In genomic region chr9:43571086-43571485, GRCm38 (mm10) we compare ENCODE assay signal across 24 mouse cellular contexts.
DNase-seq lines count a peak whose midpoint lies in the region; TF ChIP-seq lines count a peak whose summit lies in the region.
"Had no signal": no experiment of that assay in that cellular context is flagged by ENCODE, and none has a peak within 500 bp of the region (broad histone marks: within the 10 kb centered on the region; RNA-seq: fewer than 3 reads in every experiment).

No protein-coding gene starts in this region.

- no peak overlapping the region for H3K4me3 ChIP-seq in kidney, adult 2 months (ENCODE audit: insufficient read depth, low read depth, low read length)
- H3K4me3 ChIP-seq: forebrain, embryonic 10.5 days; heart, embryonic 15.5 days; hindbrain, embryonic 15.5 days; left cerebral cortex, adult 2 months; limb, embryonic 10.5 days had no signal

- H3K27me3 ChIP-seq in kidney, adult 2 months (replicated peaks; ENCODE audit: control insufficient read depth, insufficient read depth, low read length), result no peaks in the 10 kb centered on the region
- H3K27me3 ChIP-seq: heart, embryonic 15.5 days; hindbrain, embryonic 15.5 days had no signal

- no peak overlapping the region for H3K27ac ChIP-seq in kidney, adult 2 months (ENCODE audit: insufficient read depth, low read depth, low read length)
- H3K27ac ChIP-seq: forebrain, embryonic 10.5 days; heart, embryonic 15.5 days; hindbrain, embryonic 15.5 days; left cerebral cortex, adult 2 months; limb, embryonic 10.5 days; macrophage had no signal

- H3K36me3 ChIP-seq in kidney, adult 2 months (ENCODE audit: control insufficient read depth, insufficient read depth, low read length), result no peaks in the 10 kb centered on the region
- H3K36me3 ChIP-seq: forebrain, embryonic 10.5 days; G1E; heart, embryonic 15.5 days; hindbrain, embryonic 15.5 days; limb, embryonic 10.5 days had no signal

- intact Hi-C loops in left cerebral cortex, postnatal 4 days (cut with DNase I), result no loop called here
- intact Hi-C loops in left cerebral cortex, postnatal 10 days (cut with DNase I), result loop anchor here (10.0 kb wide), 1 partner anchor 134 kb away; no protein-coding TSS in a partner anchor

- peak; percentile 19 for DNase-seq in cerebellum, adult 11 months
- DNase-seq in cerebellum, postnatal 4 days (ENCODE audit: low spot score in 2 of 2), result no peak
- peak; percentile 43 for DNase-seq in left cerebral cortex, postnatal 4 days
- no peak for DNase-seq in left cerebral cortex, postnatal 10 days (ENCODE audit: extremely low spot score in 1 of 2, low spot score in 2 of 2)
- peak; percentile 36 to 40 for DNase-seq in cerebellum, adult 18-20 months
- DNase-seq in cerebellum, postnatal 10 days, result peak; percentile 76 to 77
- no peak for DNase-seq in retina, embryonic 14.5 days (ENCODE audit: low spot score)
- DNase-seq in kidney, adult 2 months, result no peak
- DNase-seq: B cell, adult 2 months; forebrain, postnatal 0 days; gastrocnemius, postnatal 36 days; heart, postnatal 4 days; kidney, adult 8-10 months; kidney, postnatal 25 days; liver; liver, postnatal 0 days; right cerebral cortex, adult 18-20 months had no signal

- TF ChIP-seq CTCF in kidney, adult 2 months (conservative IDR thresholded peaks at IDR 0.05; ENCODE audit: insufficient read depth, insufficient read length, low read depth, low read length), result no peak

- WGBS in kidney, adult 2 months, result 63% methylated on average over 6 of the region's 6 CpGs

- TF ChIP-seq POLR2A in kidney, adult 2 months (IDR thresholded peaks at IDR 0.05; ENCODE audit: low read depth, low read length), result no peak

- H3K4me1 ChIP-seq in kidney, adult 2 months (ENCODE audit: control insufficient read depth, insufficient read depth, low read length), result no peaks in the 10 kb centered on the region
- H3K4me1 ChIP-seq: forebrain, embryonic 10.5 days; heart, embryonic 15.5 days; hindbrain, embryonic 15.5 days had no signal

Comparison
In these comparisons a context has a peak if more than half of its experiments do, and no peak if none do; other contexts are left out.
1. DNase-seq: peak in cerebellum, adult 11 months (single experiment), left cerebral cortex, postnatal 4 days (single experiment), cerebellum, adult 18-20 months (2 of 2) and cerebellum, postnatal 10 days (2 of 2); none in cerebellum, postnatal 4 days (0 of 2), left cerebral cortex, postnatal 10 days (0 of 2), retina, embryonic 14.5 days (single experiment) and kidney, adult 2 months (single experiment).